Mouse (Mus musculus): Measurements from ENCODE around the gene Zfp644.
"Not testable (repeated sequence)": the region's sequence is repeated elsewhere in the genome, so short reads cannot be mapped to it uniquely, and the experiment has no call there.

Gene Zfp644

GRCm38 (mm10) chr5:106696396-106697337 lies at the start of gene Zfp644:
Zfp644 (minus strand) TSS chr5:106697287.
- DNase-seq (ENCODE audit: extremely low spot score, low spot score) = peak; percentile 89

GRCm38 (mm10) chr5:106739716-106740115 lies 42.6 kb upstream of the Zfp644 start:
- DNase-seq (ENCODE audit: extremely low spot score, low spot score) = no peak

- DNase-seq (ENCODE audit: extremely low spot score, low spot score) = no peak
These were observed 26.4 kb upstream of the Zfp644 start for GRCm38 (mm10) chr5:106723487-106723886.

GRCm38 (mm10) chr5:106722771-106723170 lies 25.7 kb upstream of the Zfp644 start:
- DNase-seq (ENCODE audit: extremely low spot score, low spot score) = no peak

- DNase-seq (ENCODE audit: extremely low spot score, low spot score) = no peak
These were observed 14.8 kb upstream of the Zfp644 start for GRCm38 (mm10) chr5:106711870-106712277.

GRCm38 (mm10) chr5:106711220-106711726 lies 14.2 kb upstream of the Zfp644 start:
- no peak for DNase-seq (ENCODE audit: extremely low spot score, low spot score)

- DNase-seq (ENCODE audit: extremely low spot score, low spot score) = no peak
These were observed 13.5 kb upstream of the Zfp644 start for GRCm38 (mm10) chr5:106710611-106711010.

GRCm38 (mm10) chr5:106710085-106710409 lies 13.0 kb upstream of the Zfp644 start:
- DNase-seq (ENCODE audit: extremely low spot score, low spot score) = no peak

- no peak for DNase-seq (ENCODE audit: extremely low spot score, low spot score)
These were observed 12.4 kb upstream of the Zfp644 start for GRCm38 (mm10) chr5:106709388-106710084.

GRCm38 (mm10) chr5:106706363-106706762 lies 9.3 kb upstream of the Zfp644 start:
- no peak for DNase-seq (ENCODE audit: extremely low spot score, low spot score)

GRCm38 (mm10) chr5:106705162-106705561 lies 8.1 kb upstream of the Zfp644 start:
- DNase-seq (ENCODE audit: extremely low spot score, low spot score) = no peak

- peak; percentile 88 for DNase-seq (ENCODE audit: extremely low spot score, low spot score)
These were observed 1.2 kb downstream of the Zfp644 start for GRCm38 (mm10) chr5:106695681-106696395.

- peak; percentile 23 for DNase-seq (ENCODE audit: extremely low spot score, low spot score)
These were observed 1.9 kb downstream of the Zfp644 start for GRCm38 (mm10) chr5:106695141-106695540.

GRCm38 (mm10) chr5:106694683-106695082 lies 2.4 kb downstream of the Zfp644 start:
- no peak for DNase-seq (ENCODE audit: extremely low spot score, low spot score)

- DNase-seq (ENCODE audit: extremely low spot score, low spot score) = no peak
These were observed 4.1 kb downstream of the Zfp644 start for GRCm38 (mm10) chr5:106693034-106693433.

GRCm38 (mm10) chr5:106680636-106681458 lies 16.2 kb downstream of the Zfp644 start:
- no peak for DNase-seq (ENCODE audit: extremely low spot score, low spot score)

- DNase-seq (ENCODE audit: extremely low spot score, low spot score) = no peak
These were observed 17.4 kb downstream of the Zfp644 start for GRCm38 (mm10) chr5:106679659-106680058.

GRCm38 (mm10) chr5:106678823-106679222 lies 18.3 kb downstream of the Zfp644 start:
- DNase-seq (ENCODE audit: extremely low spot score, low spot score) = not testable (repeated sequence)

- DNase-seq (ENCODE audit: extremely low spot score, low spot score) = no peak
These were observed 20.3 kb downstream of the Zfp644 start for GRCm38 (mm10) chr5:106676784-106677183.

- DNase-seq (ENCODE audit: extremely low spot score, low spot score) = no peak
These were observed 24.5 kb downstream of the Zfp644 start for GRCm38 (mm10) chr5:106672597-106672996.

GRCm38 (mm10) chr5:106671893-106672292 lies 25.2 kb downstream of the Zfp644 start:
- no peak for DNase-seq (ENCODE audit: extremely low spot score, low spot score)

Data from neural tube, embryonic 10.5 days (tissue).